Mouse (Mus musculus): ENCODE measurements around the gene Tgif1.

The Tgif1 gene

DNA sequence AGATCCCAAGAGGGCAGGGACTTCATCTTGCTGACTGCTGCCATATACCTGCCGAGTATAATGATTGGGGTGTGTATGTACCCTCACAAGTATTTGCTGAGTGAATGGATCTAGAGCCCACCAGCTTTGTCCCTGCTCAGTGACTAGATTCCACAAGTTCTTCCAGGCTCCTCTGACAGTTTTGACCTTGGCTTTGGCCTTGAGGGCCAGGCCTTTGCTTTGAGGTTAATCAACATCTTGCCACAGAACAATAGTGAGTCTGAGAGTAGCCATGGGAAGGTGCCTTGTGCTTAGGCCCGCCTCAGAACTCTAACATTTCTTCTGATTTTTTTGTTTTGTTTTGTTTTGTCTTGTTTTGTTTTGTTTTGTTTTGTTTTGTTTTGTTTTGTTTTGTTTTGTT is 46.7 kb downstream of the Tgif1 start:
- no peak for DNase-seq (ENCODE audit: low read depth)

GRCm38 (mm10) chr17:70805866-70806265 is 47.5 kb downstream of the Tgif1 start:
- DNase-seq (ENCODE audit: low read depth), result no peak

GRCm38 (mm10) chr17:70802022-70802421 is 51.3 kb downstream of the Tgif1 start:
- DNase-seq (ENCODE audit: low read depth), result no peak

GRCm38 (mm10) chr17:70799266-70799665 is 54.1 kb downstream of the Tgif1 start:
- DNase-seq (ENCODE audit: low read depth), result no peak

DNA sequence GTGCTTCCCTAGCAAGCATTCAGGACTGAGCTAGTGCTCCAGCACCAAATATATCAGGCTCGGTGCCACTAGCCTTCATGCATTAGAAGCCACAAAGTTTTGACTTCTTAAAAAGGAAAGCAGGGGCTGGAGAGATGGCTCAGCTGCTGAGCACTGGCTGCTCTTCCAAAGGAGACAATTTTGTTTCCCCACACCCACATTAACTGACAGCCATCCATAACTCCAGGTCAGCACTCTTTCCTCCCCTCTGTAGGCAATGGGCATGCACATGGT is 55.6 kb downstream of the Tgif1 start:
- DNase-seq (ENCODE audit: low read depth), result no peak

- DNase-seq (ENCODE audit: low read depth), result no peak
These were observed 56.2 kb downstream of the Tgif1 start for GRCm38 (mm10) chr17:70796940-70797772.

DNA sequence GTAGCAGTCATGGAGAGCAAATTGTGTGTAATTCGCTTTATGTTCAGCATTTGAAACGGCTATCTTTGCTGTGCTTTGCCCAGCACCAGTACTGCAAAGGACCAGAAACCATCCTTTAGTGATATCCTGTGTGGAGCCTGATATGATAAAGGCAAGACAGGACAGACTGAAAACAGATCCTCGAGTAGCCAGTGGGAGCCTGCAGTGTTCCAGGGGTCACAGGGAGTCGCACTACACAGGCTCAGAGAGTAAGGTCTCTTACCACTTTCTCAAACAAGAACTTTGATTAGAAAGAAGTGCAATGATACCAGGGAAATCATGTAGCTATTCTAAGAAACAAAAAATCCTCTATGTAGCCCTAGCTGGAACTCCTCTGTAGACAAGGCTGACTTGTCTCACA is 58.1 kb downstream of the Tgif1 start:
- no peak for DNase-seq (ENCODE audit: low read depth)

DNA sequence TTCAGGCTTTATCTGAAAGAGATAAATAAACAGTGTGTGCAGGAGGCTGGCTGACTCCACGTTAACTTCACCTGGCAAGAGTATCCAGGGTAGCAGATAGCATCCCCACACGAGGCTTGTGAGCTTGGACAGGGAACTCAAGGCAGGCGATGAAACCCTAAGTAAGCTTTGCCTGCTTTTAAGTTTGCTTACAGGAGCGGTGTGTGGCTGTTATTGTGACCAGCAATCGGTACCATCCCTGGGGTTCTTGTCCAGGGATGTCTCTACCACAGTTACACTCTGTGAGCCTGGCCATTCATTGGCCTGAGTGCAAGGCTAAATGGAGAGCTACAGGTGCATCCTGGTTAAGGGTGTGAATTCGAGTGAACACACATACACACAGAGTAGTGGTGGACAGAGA is 58.6 kb downstream of the Tgif1 start:
- no peak for DNase-seq (ENCODE audit: low read depth)

- DNase-seq (ENCODE audit: low read depth), result peak; percentile 70
These were observed 59.1 kb downstream of the Tgif1 start for GRCm38 (mm10) chr17:70794291-70794690.

Data from fibroblast of lung, adult 2 months (primary cell).